Mouse (Mus musculus): ENCODE measurements at regions not wholly inside any gene's neighbourhood (a gene's known extent, or its start where the extent isn't known, plus 50 kb on each side); places are given as distances from the start of the nearest gene placed in this dataset.
"Not testable (repeated sequence)": the region's sequence is repeated elsewhere in the genome, so short reads cannot be mapped to it uniquely, and the experiment has no call there.

DNA sequence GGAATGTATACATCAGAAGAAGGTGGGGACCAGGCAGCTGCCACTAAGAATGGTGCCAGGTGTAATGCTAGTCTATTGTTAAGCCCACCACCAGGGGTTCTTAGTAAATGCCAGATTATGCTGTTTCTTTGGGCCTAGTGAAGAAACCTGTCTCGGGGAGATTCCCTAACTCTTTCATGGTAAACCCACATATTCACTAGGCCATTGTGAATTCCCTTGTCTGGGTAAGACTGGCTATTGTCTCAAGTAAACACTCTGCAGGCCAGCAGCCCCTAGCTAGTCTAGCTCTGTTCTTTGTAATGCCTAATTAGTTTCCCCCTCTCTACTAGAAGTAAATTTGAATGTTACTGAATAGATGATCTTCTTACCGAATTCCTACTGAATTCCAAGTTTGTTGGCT is 89.3 kb upstream of the Cldn34b3 start:
- not testable (repeated sequence) for H3K4me3 ChIP-seq (replicated peaks; ENCODE audit: low read length); H3K9me3 ChIP-seq (ENCODE audit: low read length); H3K27me3 ChIP-seq (ENCODE audit: insufficient read depth, low read length); H3K36me3 ChIP-seq (ENCODE audit: insufficient read depth, low read length)
- peaks cover 15% of the 10 kb centered on the region for H3K4me1 ChIP-seq (replicated peaks; ENCODE audit: low read depth, low read length)
- TF ChIP-seq NANOG (IDR thresholded peaks at IDR 0.05; ENCODE audit: borderline replicate concordance, low read length) = peak; percentile 38; the same call in 1 of the 2 replicates

DNA sequence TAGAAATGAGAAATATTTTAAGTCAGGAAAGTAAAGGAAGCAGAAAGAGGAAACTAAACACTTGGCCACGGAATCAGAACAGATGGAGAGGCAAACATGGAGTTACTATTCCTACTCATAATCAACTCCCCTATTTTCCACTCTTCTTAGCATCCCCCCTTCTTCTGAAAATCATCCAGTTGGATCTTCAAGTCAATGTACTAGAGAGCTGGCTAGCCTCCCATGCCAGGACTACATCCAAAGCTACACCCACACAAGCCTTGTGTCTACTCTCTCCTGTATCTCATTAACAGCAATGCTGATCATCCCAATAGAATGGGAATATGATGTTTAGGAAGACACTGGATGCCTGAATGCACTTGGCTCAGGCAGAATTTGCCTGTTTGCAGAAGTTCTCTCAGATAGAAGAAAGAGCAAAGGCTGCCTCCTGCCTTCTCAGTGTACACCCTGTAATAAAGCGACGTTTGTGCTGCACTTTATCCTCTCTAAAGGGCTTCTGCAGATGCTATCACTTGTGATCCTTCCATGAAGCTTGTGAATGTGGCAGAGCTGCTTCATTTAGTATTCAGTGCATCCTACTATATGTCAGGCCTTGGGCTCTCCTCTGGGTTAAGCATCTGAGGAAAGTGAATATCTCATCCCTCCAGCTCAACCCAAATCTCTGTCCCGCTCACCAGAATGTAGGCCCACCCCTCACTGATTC is 82.5 kb upstream of the Cldn34b3 start:
- Histone ChIP-seq H3K27me3 (ENCODE audit: insufficient read depth, low read length) (no peaks in the 10 kb centered on the region), H3K9me3 (ENCODE audit: low read length) (no peaks in the 10 kb centered on the region), H3K4me3 (replicated peaks; ENCODE audit: low read length) (no peak overlapping the region), H3K36me3 (ENCODE audit: insufficient read depth, low read length) (no peaks in the 10 kb centered on the region), H3K4me1 (replicated peaks; ENCODE audit: low read depth, low read length) (no peaks in the 10 kb centered on the region)
- no peak for TF ChIP-seq CTCF (conservative IDR thresholded peaks at IDR 0.05; ENCODE audit: low read length)
- no peak for TF ChIP-seq POU5F1 (IDR thresholded peaks at IDR 0.05; ENCODE audit: borderline replicate concordance, low read length)
- no peak for TF ChIP-seq NANOG (IDR thresholded peaks at IDR 0.05; ENCODE audit: borderline replicate concordance, low read length)

DNA sequence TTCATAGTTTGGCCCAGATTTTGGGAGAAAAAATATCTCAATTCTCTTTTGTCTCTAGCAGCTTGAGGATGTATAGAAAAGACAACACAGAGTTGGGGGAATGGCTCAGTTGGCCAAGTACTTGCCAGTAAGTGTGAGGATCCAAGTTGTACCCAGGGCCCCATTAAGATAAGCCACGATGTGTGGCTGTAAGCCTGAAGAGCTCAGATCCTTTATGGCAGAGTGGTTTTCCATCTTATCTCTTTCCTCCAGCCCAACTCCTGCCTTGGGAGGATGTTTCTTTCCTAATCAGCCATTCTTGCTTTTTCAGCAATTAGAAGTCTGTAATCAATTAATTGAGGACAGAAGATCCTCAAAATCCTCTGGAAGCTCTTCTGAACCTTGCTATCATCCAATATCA is 63.5 kb upstream of the Cldn34b3 start:
- H3K4me1 ChIP-seq (replicated peaks; ENCODE audit: low read depth, low read length) = no peaks in the 10 kb centered on the region

DNA sequence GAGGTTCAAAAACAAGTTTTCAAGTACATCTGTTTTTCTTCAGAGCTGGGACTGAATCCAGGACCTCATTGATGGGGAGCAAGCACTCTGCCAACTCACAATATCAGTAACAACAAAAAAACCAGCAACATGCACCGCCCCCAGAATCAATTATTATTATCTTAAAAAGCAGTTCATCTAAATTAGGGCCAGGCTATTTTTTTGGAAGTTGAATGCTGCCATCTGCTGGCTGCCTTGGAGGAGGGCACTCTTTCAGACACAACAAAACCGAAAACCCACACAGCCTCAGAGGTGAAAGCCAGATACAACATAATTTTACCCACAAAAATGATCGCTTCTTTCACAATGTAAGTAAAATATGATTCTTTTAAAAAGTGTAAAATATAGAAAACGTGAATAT is 62.7 kb upstream of the Cldn34b3 start:
- H3K4me3 ChIP-seq (replicated peaks; ENCODE audit: low read length) = no peak overlapping the region
- H3K9me3 ChIP-seq (ENCODE audit: low read length) = no peaks in the 10 kb centered on the region
- no peak for TF ChIP-seq NANOG (IDR thresholded peaks at IDR 0.05; ENCODE audit: borderline replicate concordance, low read length)
- no peak for TF ChIP-seq POU5F1 (IDR thresholded peaks at IDR 0.05; ENCODE audit: borderline replicate concordance, low read length)
- TF ChIP-seq CTCF (conservative IDR thresholded peaks at IDR 0.05; ENCODE audit: low read length) = peak; percentile 37
- no peaks in the 10 kb centered on the region for H3K27me3 ChIP-seq (ENCODE audit: insufficient read depth, low read length)
- no peaks in the 10 kb centered on the region for H3K36me3 ChIP-seq (ENCODE audit: insufficient read depth, low read length)
- H3K4me1 ChIP-seq (replicated peaks; ENCODE audit: low read depth, low read length) = no peaks in the 10 kb centered on the region

More for the DNA sequence above, 63.5 kb upstream of the Cldn34b3 start:
- H3K9me3 ChIP-seq (ENCODE audit: low read length) = no peaks in the 10 kb centered on the region
- H3K4me3 ChIP-seq (replicated peaks; ENCODE audit: low read length) = no peak overlapping the region
- no peaks in the 10 kb centered on the region for H3K36me3 ChIP-seq (ENCODE audit: insufficient read depth, low read length)
- H3K27me3 ChIP-seq (ENCODE audit: insufficient read depth, low read length) = no peaks in the 10 kb centered on the region
- TF ChIP-seq CTCF (conservative IDR thresholded peaks at IDR 0.05; ENCODE audit: low read length) (no peak), NANOG (IDR thresholded peaks at IDR 0.05; ENCODE audit: borderline replicate concordance, low read length) (no peak), POU5F1 (IDR thresholded peaks at IDR 0.05; ENCODE audit: borderline replicate concordance, low read length) (no peak)

Measured in E14TG2a.4 (cell line).